Comparison of ENCODE assay signal across 27 mouse cellular contexts in genomic region chr5:44213391-44213790, GRCm38 (mm10). TPM values are rescaled to one million over a fixed set of nuclear protein-coding genes. Genes with fewer than 3 reads are reported as not detected.
DNase-seq lines count a peak whose midpoint lies in the region; TF ChIP-seq lines count a peak whose summit lies in the region.
"Had no signal": no experiment of that assay in that cellular context is flagged by ENCODE, and none has a peak within 500 bp of the region (broad histone marks: within the 10 kb centered on the region; RNA-seq: fewer than 3 reads in every experiment).

No protein-coding gene starts in this region.

- TF ChIP-seq POLR2A in cerebellum, adult 2 months (IDR thresholded peaks at IDR 0.05; ENCODE audit: borderline replicate concordance, insufficient read depth, low read length): no peak
- TF ChIP-seq POLR2A in thymus, adult 2 months (IDR thresholded peaks at IDR 0.05; ENCODE audit: control insufficient read depth, extremely low read depth, insufficient read depth, low read length, poor library complexity): no peak

- H3K36me3 ChIP-seq in thymus, adult 2 months (ENCODE audit: control insufficient read depth, insufficient read depth, low read length): peaks cover 35% of the 10 kb centered on the region

- DNase-seq in cerebellum, adult 2 months: peak in 1 of 2 experiments; percentile 28
- no peak for DNase-seq in cerebellum, postnatal 14 days
- peak; percentile 12 to 31 for DNase-seq in left cerebral cortex, postnatal 14 days (ENCODE audit: low spot score in 2 of 2)
- no peak for DNase-seq in left cerebral cortex, adult 9 months (ENCODE audit: low spot score in 2 of 2)
- no peak for DNase-seq in thymus, adult 2 months
- no peak for DNase-seq in thymus, postnatal 4 days
- DNase-seq in brain, adult 2 months (ENCODE audit: low read depth, low spot score): peak; percentile 49
- DNase-seq: adrenal gland, postnatal 10 days; adrenal gland, postnatal 36 days; B cell, adult 2 months; embryo, embryonic 11 days; gastrocnemius, adult 2 months; gastrocnemius, postnatal 14 days; heart, adult 18-20 months; heart, postnatal 10 days; heart, postnatal 4 days had no signal

- peak overlapping the region; percentile 15; the same call in 1 of the 2 replicates for H3K27ac ChIP-seq in cerebellum, adult 2 months (ENCODE audit: insufficient read depth, low read length)
- peak overlapping the region; percentile 82 for H3K27ac ChIP-seq in thymus, adult 2 months (ENCODE audit: control insufficient read depth, insufficient read depth, low read length)
- H3K27ac ChIP-seq: embryonic facial prominence, embryonic 10.5 days; embryonic facial prominence, embryonic 13.5 days; forebrain, embryonic 12.5 days; forebrain, embryonic 15.5 days; gastrocnemius, adult 2 months; heart, embryonic 15.5 days; hindbrain, embryonic 14.5 days; hindbrain, postnatal 0 days had no signal

- 27% methylated on average over 5 of the region's 5 CpGs for WGBS in cerebellum, adult 2 months
- 51% methylated on average over 5 of the region's 5 CpGs for WGBS in thymus, adult 2 months

- H3K27me3 ChIP-seq in cerebellum, adult 2 months (ENCODE audit: control insufficient read depth, insufficient read depth, low read length): no peaks in the 10 kb centered on the region
- no peaks in the 10 kb centered on the region for H3K27me3 ChIP-seq in thymus, adult 2 months (ENCODE audit: control insufficient read depth, insufficient read depth, low read length)
- H3K27me3 ChIP-seq: CH12.LX; embryonic facial prominence, embryonic 13.5 days; forebrain, embryonic 12.5 days; forebrain, embryonic 15.5 days; heart, embryonic 12.5 days; heart, embryonic 15.5 days; Patski had no signal

- H3K4me3 ChIP-seq in cerebellum, adult 2 months (replicated peaks; ENCODE audit: insufficient read depth, low read depth, low read length): no peak overlapping the region
- no peak overlapping the region for H3K4me3 ChIP-seq in thymus, adult 2 months (ENCODE audit: control insufficient read depth, insufficient read depth, low read length)
- H3K4me3 ChIP-seq: embryonic facial prominence, embryonic 10.5 days; embryonic facial prominence, embryonic 13.5 days; erythroblast, embryonic 14.5 days; forebrain, embryonic 12.5 days; forebrain, embryonic 15.5 days; gastrocnemius, adult 2 months; heart, embryonic 12.5 days; heart, embryonic 15.5 days had no signal

- no peak for TF ChIP-seq CTCF in cerebellum, adult 2 months (IDR thresholded peaks at IDR 0.05; ENCODE audit: borderline replicate concordance, insufficient read depth, low read depth, low read length)
- no peak for TF ChIP-seq CTCF in thymus, adult 2 months (IDR thresholded peaks at IDR 0.05; ENCODE audit: borderline replicate concordance, control insufficient read depth, extremely low read depth, insufficient read depth, low read length, poor library complexity)

- peaks cover 14% of the 10 kb centered on the region; the same call in 1 of the 2 replicates for H3K4me1 ChIP-seq in cerebellum, adult 2 months (ENCODE audit: control insufficient read depth, insufficient read depth, low read length)
- peaks cover 35% of the 10 kb centered on the region for H3K4me1 ChIP-seq in thymus, adult 2 months (replicated peaks; ENCODE audit: control insufficient read depth, insufficient read depth, low read length)
- H3K4me1 ChIP-seq: forebrain, embryonic 12.5 days; forebrain, embryonic 15.5 days; heart, embryonic 12.5 days; heart, embryonic 15.5 days had no signal

- intact Hi-C loops in left cerebral cortex, postnatal 14 days (cut with DNase I): no loop called here

RNA-seq across cellular contexts. Expression of gene Tapt1, which starts 13.0 kb away (rescaled TPM):
- 79.6 and 86.3 TPM in 2 replicates for polyA plus RNA-seq in cerebellum, adult 2 months (2012; rRNA removed)
- total RNA-seq in left cerebral cortex, postnatal 14 days (2021): 10 to 100 TPM; 44.1 to 45.0 TPM
- 204 and 242 TPM in 2 replicates for polyA plus RNA-seq in thymus, adult 2 months (2012; rRNA removed)

Comparison
In these comparisons a context has a peak if more than half of its experiments do, and no peak if none do; other contexts are left out.
1. DNase-seq: peak in left cerebral cortex, postnatal 14 days (2 of 2) and brain, adult 2 months (single experiment); none in cerebellum, postnatal 14 days (0 of 2), left cerebral cortex, adult 9 months (0 of 2), thymus, adult 2 months (single experiment) and thymus, postnatal 4 days (single experiment).